Mouse (Mus musculus) kidney, embryonic 16.5 days (tissue): Measurements from ENCODE around the gene Cenpf. TPM values are rescaled to one million over a fixed set of nuclear protein-coding genes. Genes with fewer than 3 reads are reported as not detected.

Experiments
- ATAC-seq: fragments of 200-750 bp; cut with Nextera tagmentation; 2 replicates; pipeline ENCODE4 v1.8.0; 2017; ENCODE audit warnings: moderate TSS enrichment; ENCODE audit not compliant: low FRiP score, low TSS enrichment
- H3K27ac ChIP-seq: fragments of 300-500 bp; sonication (generic); 2 replicates; pipeline ENCODE4 v1.5.1; 2014; ENCODE audit warnings: low read length
- H3K27me3 ChIP-seq: fragments of 300-500 bp; sonication (generic); 2 replicates; pipeline ENCODE4 v1.6.1; 2014; ENCODE audit warnings: low read length, control low read depth, mixed read lengths; ENCODE audit not compliant: insufficient read depth
- H3K36me3 ChIP-seq: fragments of 300-500 bp; sonication (generic); 2 replicates; pipeline ENCODE4 v1.6.1; 2014; ENCODE audit warnings: low read length, control low read depth, mixed read lengths; ENCODE audit not compliant: insufficient read depth
- H3K4me1 ChIP-seq: fragments of 300-500 bp; sonication (generic); 2 replicates; pipeline ENCODE4 v1.6.1; 2014; ENCODE audit warnings: low read length, control low read depth, mixed read lengths; ENCODE audit not compliant: insufficient read depth
- H3K4me2 ChIP-seq: fragments of 300-500 bp; sonication (generic); replicated peaks from 2 replicates; pipeline ENCODE4 v1.6.1; 2014; ENCODE audit warnings: low read depth, low read length
- H3K4me3 ChIP-seq: fragments of 300-500 bp; sonication (generic); 2 replicates; pipeline ENCODE4 v1.5.1; 2014; ENCODE audit warnings: mild to moderate bottlenecking, low read length
- H3K9ac ChIP-seq: fragments of 300-500 bp; sonication (generic); replicated peaks from 2 replicates; pipeline ENCODE4 v1.6.1; 2014; ENCODE audit warnings: low read length
- H3K9me3 ChIP-seq: fragments of 300-500 bp; sonication (generic); 2 replicates; pipeline ENCODE4 v1.6.1; 2016; ENCODE audit warnings: low read length, control low read depth
- WGBS: fragments of 180-500 bp; shearing (Covaris S2); extraction: QIAGEN DNeasy Blood & Tissue Kit; methylation state at CpG from one replicate; pipeline ENCODE4 v1.1.7; 2014; 5-methylcytosine and 5-hydroxymethylcytosine counted together
- polyA plus RNA-seq: library from polyadenylated mRNA; unstranded; fragments of >200 nt; fragmentation: Nextera tagmentation; extraction: Ambion mirVana; gene quantifications from 2 replicates; pipeline ENCODE4 v1.2.1, GENCODE M21; 2015

Gene Cenpf
- polyA plus RNA-seq, 1 experiment from 2014 or later = 65.4 TPM

GRCm38 (mm10) chr1:189675953-189676352 is 11.9 kb downstream of the Cenpf start:
- 87% methylated on average over 4 of the region's 4 CpGs for WGBS
- no peak overlapping the region for H3K9ac ChIP-seq
- no peaks in the 10 kb centered on the region for H3K4me1 ChIP-seq
- no peak overlapping the region for H3K27ac ChIP-seq
- no peak for ATAC-seq
- no peak overlapping the region for H3K4me3 ChIP-seq
- peaks cover 61% of the 10 kb centered on the region for H3K36me3 ChIP-seq
- no peaks in the 10 kb centered on the region for H3K27me3 ChIP-seq
- no peak overlapping the region for H3K4me2 ChIP-seq
- no peaks in the 10 kb centered on the region for H3K9me3 ChIP-seq

- Histone ChIP-seq H3K36me3 (peaks cover 66% of the 10 kb centered on the region), H3K4me3 (no peak overlapping the region), H3K4me1 (no peaks in the 10 kb centered on the region), H3K9me3 (no peaks in the 10 kb centered on the region), H3K27ac (no peak overlapping the region), H3K4me2 (no peak overlapping the region), H3K9ac (no peak overlapping the region), H3K27me3 (no peaks in the 10 kb centered on the region)
- ATAC-seq = no peak
- WGBS = 89% methylated on average over 1 of the region's 1 CpGs
Observed at GRCm38 (mm10) chr1:189675421-189675820, 12.5 kb downstream of the Cenpf start.

GRCm38 (mm10) chr1:189665966-189666365 is 21.9 kb downstream of the Cenpf start:
- H3K27me3 ChIP-seq = no peaks in the 10 kb centered on the region
- no peak overlapping the region for H3K9ac ChIP-seq
- no peak overlapping the region for H3K4me2 ChIP-seq
- H3K27ac ChIP-seq = no peak overlapping the region
- peaks cover 55% of the 10 kb centered on the region for H3K36me3 ChIP-seq
- 89% methylated on average over 3 of the region's 3 CpGs for whole genome bisulfite sequencing
- no peak for ATAC-seq
- H3K9me3 ChIP-seq = no peaks in the 10 kb centered on the region
- no peaks in the 10 kb centered on the region for H3K4me1 ChIP-seq
- no peak overlapping the region for H3K4me3 ChIP-seq

- H3K4me2 ChIP-seq = no peak overlapping the region
- WGBS = 89% methylated on average over 4 of the region's 4 CpGs
Observed at GRCm38 (mm10) chr1:189664873-189665144, 23.1 kb downstream of the Cenpf start.

GRCm38 (mm10) chr1:189664061-189664872 is 23.6 kb downstream of the Cenpf start:
- Histone ChIP-seq H3K4me2 (no peak overlapping the region), H3K36me3 (peaks cover 46% of the 10 kb centered on the region)
- 91% methylated on average over 10 of the region's 10 CpGs for WGBS

More at GRCm38 (mm10) chr1:189664873-189665144, 23.1 kb downstream of the Cenpf start:
- Histone ChIP-seq H3K36me3 (peaks cover 50% of the 10 kb centered on the region), H3K9me3 (no peaks in the 10 kb centered on the region), H3K27me3 (no peaks in the 10 kb centered on the region), H3K4me3 (no peak overlapping the region), H3K9ac (no peak overlapping the region), H3K4me1 (no peaks in the 10 kb centered on the region), H3K27ac (no peak overlapping the region)
- ATAC-seq = no peak

GRCm38 (mm10) chr1:189663437-189663836 is 24.4 kb downstream of the Cenpf start:
- no peak overlapping the region for H3K4me3 ChIP-seq
- no peak overlapping the region for H3K4me2 ChIP-seq
- H3K27me3 ChIP-seq = no peaks in the 10 kb centered on the region
- H3K9ac ChIP-seq = no peak overlapping the region
- no peaks in the 10 kb centered on the region for H3K9me3 ChIP-seq
- ATAC-seq = no peak
- H3K27ac ChIP-seq = no peak overlapping the region
- 92% methylated on average over 1 of the region's 1 CpGs for WGBS
- no peaks in the 10 kb centered on the region for H3K4me1 ChIP-seq
- peaks cover 44% of the 10 kb centered on the region for H3K36me3 ChIP-seq

More at GRCm38 (mm10) chr1:189664061-189664872, 23.6 kb downstream of the Cenpf start:
- Histone ChIP-seq H3K4me3 (no peak overlapping the region), H3K4me1 (no peaks in the 10 kb centered on the region), H3K9me3 (no peaks in the 10 kb centered on the region), H3K9ac (no peak overlapping the region), H3K27ac (no peak overlapping the region), H3K27me3 (no peaks in the 10 kb centered on the region)
- ATAC-seq = no peak

GRCm38 (mm10) chr1:189661856-189662255 is 26.0 kb downstream of the Cenpf start:
- no peaks in the 10 kb centered on the region for H3K27me3 ChIP-seq
- H3K9ac ChIP-seq = no peak overlapping the region
- no peak overlapping the region for H3K4me2 ChIP-seq
- H3K27ac ChIP-seq = no peak overlapping the region
- H3K9me3 ChIP-seq = no peaks in the 10 kb centered on the region
- H3K4me1 ChIP-seq = no peaks in the 10 kb centered on the region
- H3K4me3 ChIP-seq = no peak overlapping the region
- ATAC-seq = no peak
- H3K36me3 ChIP-seq = peaks cover 48% of the 10 kb centered on the region

- Histone ChIP-seq H3K27ac (no peak overlapping the region), H3K9ac (no peak overlapping the region), H3K4me2 (no peak overlapping the region), H3K4me1 (no peaks in the 10 kb centered on the region), H3K4me3 (no peak overlapping the region), H3K9me3 (no peaks in the 10 kb centered on the region), H3K27me3 (no peaks in the 10 kb centered on the region), H3K36me3 (peaks cover 50% of the 10 kb centered on the region)
- ATAC-seq = no peak
- 91% methylated on average over 8 of the region's 8 CpGs for WGBS
Observed at GRCm38 (mm10) chr1:189657406-189657805, 30.5 kb downstream of the Cenpf start.

- Histone ChIP-seq H3K27ac (no peak overlapping the region), H3K9me3 (no peaks in the 10 kb centered on the region), H3K4me2 (no peak overlapping the region), H3K27me3 (no peaks in the 10 kb centered on the region), H3K9ac (no peak overlapping the region), H3K36me3 (peaks cover 58% of the 10 kb centered on the region), H3K4me3 (no peak overlapping the region), H3K4me1 (no peaks in the 10 kb centered on the region)
- WGBS = 88% methylated on average over 3 of the region's 3 CpGs
- no peak for ATAC-seq
Observed at GRCm38 (mm10) chr1:189653746-189654145, 34.1 kb downstream of the Cenpf start.

GRCm38 (mm10) chr1:189646597-189646996 is 41.3 kb downstream of the Cenpf start:
- no peak overlapping the region for H3K27ac ChIP-seq
- no peak overlapping the region for H3K4me2 ChIP-seq
- 85% methylated on average over 6 of the region's 6 CpGs for WGBS
- no peak for ATAC-seq
- H3K27me3 ChIP-seq = no peaks in the 10 kb centered on the region
- H3K9me3 ChIP-seq = no peaks in the 10 kb centered on the region
- H3K4me1 ChIP-seq = no peaks in the 10 kb centered on the region
- peaks cover 71% of the 10 kb centered on the region for H3K36me3 ChIP-seq
- H3K4me3 ChIP-seq = no peak overlapping the region
- H3K9ac ChIP-seq = no peak overlapping the region
